Mouse (Mus musculus): ENCODE results near the gene Rad54l. TPM values are rescaled to one million over a fixed set of nuclear protein-coding genes. Genes with fewer than 3 reads are reported as not detected.

Rad54l gene
- total and polyA plus RNA-seq, 2 experiments from 2014 or later: 2.5 to 3.0 TPM

DNA sequence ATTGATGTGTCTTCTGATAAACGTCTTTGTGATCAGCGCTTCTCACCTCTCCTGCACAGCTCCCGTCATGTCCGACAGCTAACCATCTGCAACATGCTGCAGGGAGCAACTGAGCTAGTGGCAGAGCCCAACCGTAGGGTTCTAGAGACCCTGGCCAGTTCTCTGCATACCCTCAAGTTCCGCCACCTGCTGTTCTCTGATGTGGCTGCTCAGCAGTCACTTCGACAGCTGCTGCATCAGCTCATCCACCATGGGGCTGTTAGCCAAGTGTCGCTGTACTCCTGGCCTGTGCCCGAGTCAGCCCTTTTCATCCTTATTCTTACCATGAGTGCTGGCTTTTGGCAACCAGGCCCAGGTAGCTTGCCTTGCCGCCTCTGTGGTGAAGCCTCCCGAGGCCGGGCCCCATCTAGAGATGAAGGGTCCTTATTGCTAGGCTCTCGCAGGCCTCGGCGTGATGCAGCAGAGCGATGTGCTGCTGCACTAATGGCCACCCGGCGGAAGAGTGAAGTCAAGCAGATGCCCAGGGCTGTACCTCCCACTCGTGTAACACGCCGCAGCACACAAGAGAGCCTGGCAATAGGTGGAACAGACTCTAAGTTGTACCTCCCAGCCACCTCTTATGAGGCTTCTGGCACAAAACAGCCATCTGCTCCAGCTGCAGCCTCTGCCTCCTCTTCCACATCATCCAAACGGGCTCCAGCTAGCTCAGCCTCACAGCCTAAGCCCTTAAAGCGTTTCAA, 34.8 kb downstream of the Rad54l start:
- no peaks in the 10 kb centered on the region for H3K9me3 ChIP-seq (ENCODE audit: low read length)
- no peak overlapping the region for H3K9ac ChIP-seq (replicated peaks; ENCODE audit: low read length, poor library complexity, severe bottlenecking)
- no peaks in the 10 kb centered on the region for H3K4me1 ChIP-seq (ENCODE audit: insufficient read depth, low read length)
- peaks cover 51% of the 10 kb centered on the region for H3K36me3 ChIP-seq (ENCODE audit: insufficient read depth, low read length)
- H3K27ac ChIP-seq (ENCODE audit: low read depth, low read length): no peak overlapping the region
- TF ChIP-seq CTCF (IDR thresholded peaks at IDR 0.05): no peak
- no peak overlapping the region for H3K4me2 ChIP-seq (ENCODE audit: low read depth, low read length, poor library complexity, severe bottlenecking)
- H3K27me3 ChIP-seq (ENCODE audit: insufficient read depth, low read length): no peaks in the 10 kb centered on the region
- peak; percentile 36 for DNase-seq (ENCODE audit: low spot score)
- 90% methylated on average over 23 of the region's 23 CpGs for WGBS
- no peak for ATAC-seq (ENCODE audit: low FRiP score)
- H3K4me3 ChIP-seq (ENCODE audit: low read depth, low read length): no peak overlapping the region

DNA sequence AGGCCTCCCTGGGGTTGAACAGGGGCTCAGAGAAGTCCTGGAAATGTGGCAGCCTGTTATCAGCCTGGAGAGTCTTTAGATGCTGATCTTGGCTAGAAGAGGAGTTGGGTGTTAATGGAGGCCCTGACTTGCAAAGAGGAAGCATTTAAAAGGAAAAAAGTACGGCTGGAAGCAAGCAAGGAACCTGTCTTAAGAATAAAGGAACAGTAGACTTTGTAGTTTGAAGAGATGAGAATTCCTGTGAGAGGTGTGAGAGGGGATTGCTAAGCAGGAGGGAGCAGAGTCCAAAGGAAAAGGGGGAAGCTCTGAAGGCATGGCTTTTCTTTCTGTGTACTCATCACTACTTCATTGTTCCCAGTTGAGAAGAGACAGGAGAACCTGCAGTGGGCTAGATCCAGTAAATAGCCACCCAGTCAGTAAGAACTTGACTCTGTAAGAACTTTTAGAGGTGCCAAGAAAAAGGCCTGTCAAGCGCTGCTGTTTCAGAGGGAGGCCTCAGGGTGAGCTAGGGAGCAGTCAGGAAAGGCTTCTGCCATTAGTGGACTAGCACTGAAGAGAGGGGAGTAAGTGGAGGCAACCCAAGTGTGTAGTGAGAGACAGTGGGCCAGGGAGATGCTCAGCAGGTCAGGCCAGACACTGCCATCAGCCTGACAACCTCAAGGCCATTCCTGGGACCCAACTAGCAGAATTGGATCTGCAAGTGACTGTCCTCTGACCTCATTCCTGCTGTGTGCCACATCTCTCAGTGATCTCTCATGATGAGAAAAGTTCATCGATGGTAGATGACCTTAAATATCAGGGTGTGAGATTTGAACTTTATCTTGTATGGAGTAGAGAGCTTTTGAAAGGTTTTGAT, 46.0 kb downstream of the Rad54l start:
- no peak for TF ChIP-seq CTCF (IDR thresholded peaks at IDR 0.05)
- peak; percentile 5 for DNase-seq (ENCODE audit: low spot score)
- peaks cover 10% of the 10 kb centered on the region for H3K36me3 ChIP-seq (ENCODE audit: insufficient read depth, low read length)
- peak overlapping the region; percentile 94 for H3K4me2 ChIP-seq (ENCODE audit: low read depth, low read length, poor library complexity, severe bottlenecking)
- no peaks in the 10 kb centered on the region for H3K9me3 ChIP-seq (ENCODE audit: low read length)
- 63% methylated on average over 3 of the region's 3 CpGs for WGBS
- no peak for ATAC-seq (ENCODE audit: low FRiP score)
- peaks cover 22% of the 10 kb centered on the region for H3K4me1 ChIP-seq (ENCODE audit: insufficient read depth, low read length)
- H3K4me3 ChIP-seq (ENCODE audit: low read depth, low read length): peak overlapping the region; percentile 99
- peak overlapping the region; percentile 91; the same call in 1 of the 2 replicates for H3K27ac ChIP-seq (ENCODE audit: low read depth, low read length)
- no peaks in the 10 kb centered on the region for H3K27me3 ChIP-seq (ENCODE audit: insufficient read depth, low read length)
- peak overlapping the region; percentile 97 for H3K9ac ChIP-seq (replicated peaks; ENCODE audit: low read length, poor library complexity, severe bottlenecking)

DNA sequence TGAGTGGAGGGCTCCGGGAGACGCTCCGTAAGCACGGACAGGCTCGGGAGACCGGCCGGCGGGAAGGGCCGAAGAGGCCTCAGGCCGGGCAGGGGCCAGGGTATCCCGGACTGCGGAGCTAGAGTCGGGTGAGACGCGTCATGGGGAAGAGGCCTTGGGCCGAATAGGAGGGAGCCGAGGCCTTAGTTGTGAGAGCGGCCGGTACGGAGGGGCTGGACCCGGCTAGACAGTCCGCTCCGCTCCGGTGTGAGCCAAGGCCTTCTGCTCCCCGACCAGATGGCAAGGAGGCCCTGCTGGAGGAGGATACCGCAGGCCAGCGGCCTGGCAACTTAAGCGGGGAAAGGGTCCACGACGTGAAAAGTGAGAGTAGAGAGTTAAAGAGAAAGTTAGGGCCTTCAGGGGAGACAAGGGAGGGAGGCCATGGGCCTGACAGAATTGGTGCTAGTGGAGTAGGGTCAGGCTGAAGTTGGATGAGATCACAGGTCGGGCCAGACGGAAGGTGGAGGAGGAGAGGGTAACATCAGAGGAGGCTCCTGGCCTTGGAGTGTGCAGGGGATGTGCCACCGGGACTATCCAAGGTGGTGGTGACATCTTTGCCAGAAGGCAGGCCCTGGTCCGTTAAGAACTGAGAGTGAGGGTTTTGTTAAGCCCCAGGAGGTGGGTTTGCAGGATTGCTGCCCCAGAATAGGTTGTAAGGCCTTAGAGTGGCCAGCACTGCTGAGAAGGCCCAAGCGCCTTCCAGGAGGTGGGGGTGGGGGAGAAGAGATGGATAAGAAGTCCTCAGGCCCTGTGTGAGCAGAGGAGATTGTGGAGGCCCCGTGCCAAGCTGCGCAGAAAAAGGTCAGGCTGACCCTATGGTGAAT, 46.9 kb downstream of the Rad54l start:
- ATAC-seq (ENCODE audit: low FRiP score): peak; percentile 3; the same call in 1 of the 2 replicates
- peak overlapping the region; percentile 94 for H3K4me2 ChIP-seq (ENCODE audit: low read depth, low read length, poor library complexity, severe bottlenecking)
- no peak for TF ChIP-seq CTCF (IDR thresholded peaks at IDR 0.05)
- peak overlapping the region; percentile 91 for H3K27ac ChIP-seq (ENCODE audit: low read depth, low read length)
- H3K4me1 ChIP-seq (ENCODE audit: insufficient read depth, low read length): peaks cover 22% of the 10 kb centered on the region
- WGBS: 2% methylated on average over 37 of the region's 37 CpGs
- peak; percentile 27 for DNase-seq (ENCODE audit: low spot score)
- peak overlapping the region; percentile 99 for H3K4me3 ChIP-seq (ENCODE audit: low read depth, low read length)
- peak overlapping the region; percentile 97 for H3K9ac ChIP-seq (replicated peaks; ENCODE audit: low read length, poor library complexity, severe bottlenecking)
- no peaks in the 10 kb centered on the region for H3K9me3 ChIP-seq (ENCODE audit: low read length)
- no peaks in the 10 kb centered on the region for H3K27me3 ChIP-seq (ENCODE audit: insufficient read depth, low read length)
- H3K36me3 ChIP-seq (ENCODE audit: insufficient read depth, low read length): peaks cover 10% of the 10 kb centered on the region

DNA sequence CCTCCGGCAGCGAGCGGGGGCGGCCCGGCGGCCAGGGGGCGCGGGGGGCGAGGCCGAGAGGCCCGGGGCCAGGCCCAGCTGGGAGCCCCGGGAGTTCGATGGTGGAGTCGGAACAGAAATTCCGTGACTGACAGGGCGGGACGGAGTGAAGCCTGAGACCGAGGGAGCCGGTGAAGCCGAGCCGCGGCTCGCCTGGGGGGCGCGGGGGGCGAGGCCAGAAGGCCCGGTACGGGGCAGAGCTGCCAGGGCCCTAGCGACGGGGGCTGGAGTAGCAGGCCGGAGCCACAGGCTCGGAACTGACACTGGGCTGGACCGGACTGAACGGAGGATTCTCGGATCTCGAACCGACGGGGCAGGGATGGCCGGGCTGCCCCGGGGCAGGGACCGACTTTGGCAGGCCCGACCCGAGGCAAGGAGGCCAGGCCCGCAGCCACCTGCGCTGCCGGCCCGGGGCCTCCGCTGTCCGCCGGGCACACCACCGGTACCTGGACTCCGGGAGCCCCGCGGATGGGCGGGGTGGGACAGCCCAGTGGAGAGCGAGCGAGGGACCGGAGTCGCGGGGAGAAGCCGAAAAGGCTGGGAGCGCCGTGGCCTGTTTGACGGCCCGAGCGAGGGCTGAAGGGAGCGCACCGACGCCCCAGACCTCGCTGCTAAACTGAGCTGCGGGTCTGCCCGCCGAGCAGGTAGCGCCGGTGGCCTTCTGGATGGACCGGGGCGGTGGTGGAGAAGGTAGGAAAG, 47.7 kb downstream of the Rad54l start:
- Histone ChIP-seq H3K27me3 (ENCODE audit: insufficient read depth, low read length) (no peaks in the 10 kb centered on the region), H3K4me2 (ENCODE audit: low read depth, low read length, poor library complexity, severe bottlenecking) (peak overlapping the region; percentile 94), H3K4me3 (ENCODE audit: low read depth, low read length) (peak overlapping the region; percentile 99), H3K4me1 (ENCODE audit: insufficient read depth, low read length) (peaks cover 22% of the 10 kb centered on the region), H3K9ac (replicated peaks; ENCODE audit: low read length, poor library complexity, severe bottlenecking) (peak overlapping the region; percentile 97), H3K36me3 (ENCODE audit: insufficient read depth, low read length) (peaks cover 4% of the 10 kb centered on the region), H3K27ac (ENCODE audit: low read depth, low read length) (peak overlapping the region; percentile 91), H3K9me3 (ENCODE audit: low read length) (no peaks in the 10 kb centered on the region)
- DNase-seq (ENCODE audit: low spot score) (peak; percentile 71), ATAC-seq (ENCODE audit: low FRiP score) (peak; percentile 74)
- 1% methylated on average over 64 of the region's 77 CpGs for WGBS
- TF ChIP-seq CTCF (IDR thresholded peaks at IDR 0.05): 0 out of 2 replicates have a peak, but pooled peaks have one; percentile 31
